Mouse (Mus musculus) adrenal gland, adult (tissue): ENCODE data around the gene Gm20388.

Source experiments
- DNase-seq, 2 experiments: peaks; one replicate each; pipeline ENCODE4 v3.0.0; 2022 to 2023; ENCODE audit warnings: low spot score in 1 of 2; ENCODE audit not compliant: inconsistent age in 2 of 2

Gene Gm20388

DNA sequence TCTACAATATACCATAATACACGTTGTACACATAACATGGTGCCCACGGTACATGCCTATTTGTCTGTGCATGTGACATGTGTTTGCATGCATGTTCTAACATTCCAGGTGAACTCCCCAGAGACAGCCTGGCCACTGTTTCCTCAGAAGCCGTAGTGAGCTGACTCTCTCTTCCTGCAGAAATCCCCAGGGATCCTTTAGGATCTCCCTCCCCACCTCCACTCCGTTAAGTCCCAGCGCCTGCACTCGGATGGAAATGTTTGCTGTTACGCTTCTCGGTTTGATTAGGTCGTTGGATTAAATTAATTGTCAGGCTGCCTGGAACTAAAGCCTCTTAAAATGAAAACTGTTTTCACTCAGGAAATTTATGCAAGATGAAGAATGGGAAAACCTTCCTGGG is 4352.4 kb downstream of the Gm20388 start:
- DNase-seq, result no peak

DNA sequence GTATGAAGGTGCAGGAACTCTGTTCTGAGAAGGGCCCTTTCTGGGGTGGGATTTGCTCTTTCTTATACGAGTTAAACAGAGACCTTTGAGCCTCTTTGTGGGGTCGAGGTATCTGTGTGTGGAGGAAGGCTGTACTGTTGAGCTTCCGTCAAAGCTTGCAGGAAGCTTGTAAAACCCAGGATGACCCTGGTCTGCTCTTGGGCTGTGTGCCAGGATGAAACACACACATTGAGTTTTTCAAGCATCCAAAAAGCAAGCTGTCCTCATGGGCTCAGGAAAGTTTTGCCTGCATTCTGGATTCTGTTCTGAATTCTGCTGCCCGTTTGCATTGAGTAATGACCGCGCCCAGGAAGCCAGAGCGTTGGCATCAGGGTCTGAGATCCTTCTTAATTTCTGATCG is 4353.4 kb downstream of the Gm20388 start:
- DNase-seq, result peak in 1 of 2 experiments; percentile 67

DNA sequence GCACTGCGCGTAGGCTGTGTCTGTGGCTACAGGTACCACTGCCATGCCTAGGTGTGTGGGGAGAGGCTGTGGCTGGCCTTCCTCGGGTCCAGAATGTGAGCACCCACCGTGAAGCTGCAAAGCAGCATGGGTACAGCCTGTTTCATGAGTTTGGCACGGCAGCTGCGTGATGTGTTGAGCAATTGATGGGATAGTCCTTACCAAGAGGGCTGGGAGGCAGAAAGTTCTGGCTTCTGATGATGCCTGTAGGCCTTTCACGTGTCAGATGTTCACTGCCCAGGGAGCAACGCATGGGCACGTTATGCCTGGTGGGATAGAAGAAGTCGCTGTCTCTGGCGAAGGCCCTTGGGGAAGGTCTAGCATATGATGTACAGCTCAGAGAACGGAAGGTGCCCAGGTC is 4354.0 kb downstream of the Gm20388 start:
- DNase-seq, result no peak

DNA sequence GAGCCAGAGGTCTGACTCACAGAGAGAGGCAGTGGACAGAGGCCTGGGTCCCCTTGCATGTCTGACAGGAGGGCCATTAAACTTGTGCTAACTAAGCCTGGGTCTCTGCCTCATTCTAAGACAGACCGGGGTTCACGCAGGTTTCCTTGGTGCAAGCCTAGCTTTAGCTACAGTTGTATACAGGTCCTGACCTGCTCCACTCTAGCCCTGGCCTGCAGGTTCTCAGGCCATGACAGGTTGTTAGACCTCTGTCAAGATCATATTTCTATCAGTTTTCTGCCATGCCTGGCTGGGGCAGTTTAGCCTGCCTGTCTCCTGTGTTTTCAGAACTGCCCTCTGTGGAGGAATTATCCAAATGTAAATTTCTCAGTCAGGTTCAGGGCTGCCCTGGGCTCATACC is 4354.5 kb downstream of the Gm20388 start:
- no peak for DNase-seq

DNA sequence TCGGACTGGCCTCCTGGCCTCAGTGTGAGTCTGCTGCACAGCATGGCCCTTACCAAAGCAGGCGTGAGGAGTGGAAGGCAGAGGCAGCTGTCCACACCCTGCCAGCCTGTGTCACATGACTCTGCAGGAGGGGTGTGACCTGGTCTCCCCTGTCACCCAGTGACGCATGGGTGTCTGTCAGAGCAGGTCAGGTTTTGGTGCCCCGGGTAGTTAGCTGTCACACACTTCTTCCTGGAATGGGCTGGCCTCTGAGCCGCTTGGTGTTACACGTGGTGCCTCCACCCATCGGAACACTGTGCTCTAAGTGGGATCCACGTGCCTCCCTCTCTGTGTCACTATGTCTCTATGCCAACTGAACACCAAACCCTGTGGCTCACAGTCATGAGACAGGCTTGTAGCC is 4355.2 kb downstream of the Gm20388 start:
- DNase-seq, result peak; percentile 45 to 60

DNA sequence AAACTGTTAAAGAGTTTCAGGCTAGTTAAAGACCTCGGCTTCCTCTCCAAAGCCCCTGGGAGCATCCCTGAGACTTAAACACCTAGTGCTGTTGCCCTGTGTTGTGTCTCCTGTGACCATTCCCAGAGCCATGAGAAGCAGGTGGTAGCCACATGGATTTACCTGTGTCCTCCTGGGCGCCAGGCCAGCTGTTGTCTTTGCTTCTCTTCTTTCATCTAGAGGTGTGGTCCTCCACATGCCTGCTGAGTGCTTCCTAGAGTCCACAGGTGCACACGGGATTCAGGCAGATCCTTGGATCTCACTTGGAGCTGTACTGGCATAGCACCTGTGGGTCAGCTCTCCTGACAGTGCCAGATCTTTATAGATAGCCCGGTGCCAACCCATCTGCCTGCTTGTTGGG is 4356.6 kb downstream of the Gm20388 start:
- no peak for DNase-seq

DNA sequence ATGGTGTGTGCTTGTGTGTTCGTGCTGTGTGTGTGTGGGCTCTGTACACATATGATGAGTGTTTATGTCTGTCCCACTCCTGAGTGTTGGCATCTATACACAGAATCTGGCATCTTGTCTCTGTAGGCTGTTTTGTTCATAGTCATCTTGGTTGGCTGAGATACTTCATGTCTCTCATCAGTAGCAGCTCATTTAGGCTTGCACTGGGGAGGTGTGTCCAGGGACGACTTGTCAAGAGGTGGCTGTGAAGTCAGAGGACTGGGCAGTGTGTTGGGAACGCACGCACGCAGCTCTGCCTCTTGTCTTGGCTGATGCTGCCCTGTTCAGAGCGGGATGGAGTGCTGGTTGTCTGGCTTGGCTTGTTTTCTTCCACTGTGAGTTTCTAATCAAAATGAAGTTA is 4359.9 kb downstream of the Gm20388 start:
- DNase-seq, result no peak

DNA sequence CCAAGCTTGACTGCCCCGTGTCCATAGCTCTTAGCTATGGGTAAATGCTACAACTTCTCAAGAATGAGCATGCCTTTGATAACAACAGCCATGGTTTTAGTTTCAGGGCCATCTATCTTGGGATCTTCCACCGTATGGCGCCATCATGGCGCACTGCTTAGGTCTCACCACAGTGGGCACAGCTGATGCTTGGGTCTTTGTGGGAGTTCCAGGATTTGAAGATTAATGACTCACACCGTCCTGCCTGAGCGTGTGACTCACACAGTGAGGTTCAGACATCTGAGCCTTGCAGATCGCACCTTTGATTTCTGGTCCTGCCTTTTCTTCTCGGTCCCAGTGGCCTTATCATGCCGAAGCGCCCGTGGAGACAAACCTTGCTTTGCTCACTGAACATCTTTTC is 4360.3 kb downstream of the Gm20388 start:
- peak in 1 of 2 experiments; percentile 60 for DNase-seq

DNA sequence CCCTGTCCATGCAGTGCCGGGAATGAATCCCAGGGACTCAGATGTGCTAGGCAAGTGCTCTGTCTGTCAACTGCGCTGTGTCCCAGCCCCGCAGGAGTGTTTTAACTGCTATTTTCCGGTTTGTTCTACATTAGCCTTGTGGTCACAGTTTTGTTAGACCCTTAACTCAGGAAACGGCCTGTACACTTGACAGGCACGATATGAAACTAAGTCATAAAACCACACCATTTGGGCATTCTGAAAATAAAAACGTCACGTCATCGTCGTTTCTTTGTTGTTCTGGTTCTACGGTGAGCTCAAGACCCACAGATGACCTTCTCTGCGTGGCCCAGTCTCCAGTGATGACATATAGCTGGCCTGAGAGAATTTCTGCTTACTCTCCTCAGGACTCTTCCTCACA is 4360.9 kb downstream of the Gm20388 start:
- no peak for DNase-seq

DNA sequence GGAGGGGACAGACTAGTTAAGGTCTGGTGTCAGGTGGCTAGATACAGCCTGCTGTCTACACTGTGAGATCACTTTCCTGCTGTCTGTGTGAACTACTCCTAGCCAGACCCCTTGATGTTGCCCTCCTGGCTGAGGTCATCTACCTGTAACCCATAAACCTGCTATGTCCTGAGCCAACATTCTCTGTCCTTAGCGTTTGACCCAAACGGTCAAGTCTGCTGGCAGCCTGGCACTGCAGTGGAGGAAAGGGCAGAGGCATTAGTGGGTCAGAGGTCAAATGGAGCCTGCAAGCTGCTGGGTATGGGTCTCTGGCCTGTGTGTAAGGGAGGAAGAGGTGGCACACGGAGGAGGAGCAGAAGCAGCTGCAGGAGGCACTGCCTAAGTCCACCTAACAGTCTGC is 4362.2 kb downstream of the Gm20388 start:
- DNase-seq, result no peak

DNA sequence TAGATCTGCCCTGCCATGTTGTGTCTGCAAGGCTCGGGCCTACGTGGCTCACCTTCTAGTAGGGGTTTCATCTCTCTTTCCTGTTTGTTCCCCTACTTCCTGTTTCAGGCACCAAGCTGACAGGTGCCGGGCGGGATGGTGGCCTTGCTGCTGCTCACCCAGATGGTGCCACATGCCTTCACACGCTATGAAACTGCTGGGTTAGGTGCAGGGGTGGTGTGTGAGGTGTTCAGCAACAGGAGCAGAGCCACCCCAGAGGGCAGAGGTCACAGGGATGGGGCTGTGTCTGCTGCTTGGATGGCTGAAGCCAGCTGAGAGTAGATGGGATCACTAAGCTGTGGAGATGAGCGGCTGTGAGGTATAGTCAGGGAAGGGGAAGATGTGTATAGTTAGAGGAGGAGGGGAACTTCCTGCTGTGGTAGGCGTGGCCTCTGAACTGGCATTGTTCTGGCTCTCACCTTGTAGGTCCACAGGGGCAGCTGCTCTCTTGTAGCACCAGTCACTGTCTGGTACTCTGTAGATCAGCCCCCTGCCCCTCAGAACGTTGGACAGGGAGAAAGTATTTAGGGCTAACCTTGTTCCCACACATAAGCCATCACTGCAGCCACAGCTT is 4363.1 kb downstream of the Gm20388 start:
- no peak for DNase-seq

DNA sequence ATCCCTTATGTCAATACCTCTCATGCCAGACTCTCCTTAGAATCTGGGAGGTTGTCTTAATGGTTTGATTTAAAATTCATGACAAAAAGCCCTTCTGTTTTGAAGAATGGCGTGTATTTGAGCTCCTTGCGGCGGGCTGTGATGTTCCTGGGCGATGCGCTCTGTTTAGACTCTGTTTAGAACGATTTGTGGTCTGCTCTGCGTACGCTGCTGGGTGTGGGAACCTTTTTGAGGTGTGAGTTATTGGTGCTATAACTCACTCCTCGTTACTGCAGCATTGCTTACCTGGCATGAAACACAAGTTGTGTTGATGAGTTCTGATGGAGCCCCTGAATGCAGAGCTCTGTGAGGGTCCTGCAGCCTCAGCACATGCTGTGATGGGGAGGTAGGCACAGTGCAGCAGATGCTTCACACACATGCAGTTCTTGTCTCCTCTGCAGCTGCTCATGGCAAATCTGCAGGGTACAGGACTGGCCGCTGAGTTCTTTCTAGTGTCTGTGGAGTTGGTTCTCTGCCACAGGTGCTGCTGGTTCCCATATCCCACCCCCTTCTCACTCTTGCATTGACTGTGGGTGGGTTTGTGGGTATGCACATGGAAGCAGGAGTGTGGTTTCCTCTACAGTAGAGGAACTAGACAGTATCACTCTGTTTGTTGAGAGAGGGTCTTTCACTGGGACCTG is 4363.9 kb downstream of the Gm20388 start:
- no peak for DNase-seq

DNA sequence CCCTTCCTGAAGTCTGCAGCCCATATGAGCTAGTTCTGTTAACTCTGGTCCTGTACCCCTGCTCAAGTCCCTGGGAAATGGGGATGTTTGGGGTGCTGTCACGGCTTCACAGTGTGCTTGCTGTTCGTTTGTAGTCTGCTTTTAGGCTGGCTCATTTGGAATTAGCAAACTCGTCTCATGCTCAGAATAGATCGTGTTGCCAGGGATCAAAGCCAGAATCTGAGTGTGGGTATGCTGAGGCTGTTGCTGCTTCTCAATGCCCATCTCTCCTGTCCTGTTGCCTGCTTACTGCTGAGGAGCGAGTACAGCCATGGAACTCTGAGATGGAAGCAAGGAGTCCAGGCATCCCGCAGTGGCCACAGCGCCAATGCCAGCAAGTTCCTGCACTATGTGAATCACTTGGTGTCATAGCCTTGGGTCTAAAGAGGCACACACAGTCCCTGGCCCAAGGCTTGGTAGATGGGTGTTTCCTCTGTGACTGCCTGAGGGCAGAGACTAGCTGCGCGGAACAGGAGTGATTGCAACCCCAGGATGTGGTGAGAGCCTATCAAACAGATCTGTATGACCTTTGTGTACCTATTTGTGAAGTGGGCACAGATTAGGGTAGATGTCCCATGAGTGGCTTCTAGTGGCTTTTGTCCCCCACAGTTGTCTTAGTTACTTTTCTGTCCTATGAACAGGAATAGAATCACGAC is 4364.9 kb downstream of the Gm20388 start:
- peak; percentile 70 to 73 for DNase-seq

DNA sequence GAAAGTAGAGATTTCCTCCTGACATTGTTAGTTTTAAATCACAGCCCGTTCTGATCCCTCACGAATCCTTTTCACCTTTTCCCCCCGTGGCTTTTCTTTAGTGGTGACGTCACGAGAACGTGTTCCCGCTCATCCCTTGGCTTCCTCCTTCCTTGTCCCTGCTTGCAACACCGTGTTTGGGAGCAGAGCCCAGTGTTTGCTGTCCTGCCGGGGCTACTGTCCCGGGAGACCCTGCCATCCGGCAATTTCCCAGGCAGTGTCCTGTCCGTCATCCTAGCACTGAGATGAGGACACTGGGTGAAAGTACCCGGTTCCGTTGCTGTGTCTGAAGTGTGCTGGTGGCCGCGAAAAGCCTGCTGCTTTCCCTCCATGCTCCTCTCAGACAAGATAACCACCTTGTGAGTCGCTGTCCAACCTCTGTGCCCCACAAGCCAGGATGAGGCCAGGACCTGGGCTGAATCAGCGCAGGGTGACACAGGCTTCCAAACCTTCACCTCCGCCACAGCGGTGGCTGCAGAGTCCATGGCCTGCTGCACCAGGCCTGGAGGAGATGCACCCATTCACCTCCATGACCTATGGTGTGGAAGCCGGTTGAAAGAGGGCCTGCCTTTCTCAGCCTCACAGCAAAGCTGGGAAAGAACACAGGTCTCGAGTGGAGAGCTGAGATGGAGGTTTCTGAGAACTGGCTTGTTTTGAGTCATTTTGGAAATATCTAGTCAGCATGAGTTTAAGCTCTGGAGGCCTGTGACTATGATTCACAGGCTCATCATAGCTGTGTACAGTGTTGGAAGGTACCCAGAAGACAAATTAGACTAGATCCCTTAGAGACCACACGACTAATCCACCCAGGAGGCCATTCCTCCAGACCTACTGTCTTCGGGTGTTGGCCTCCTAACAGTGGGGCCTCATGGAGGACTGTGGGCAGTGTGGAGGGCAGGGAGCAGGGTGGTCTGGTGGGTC is 4367.6 kb downstream of the Gm20388 start:
- DNase-seq, result peak; percentile 58 to 86

DNA sequence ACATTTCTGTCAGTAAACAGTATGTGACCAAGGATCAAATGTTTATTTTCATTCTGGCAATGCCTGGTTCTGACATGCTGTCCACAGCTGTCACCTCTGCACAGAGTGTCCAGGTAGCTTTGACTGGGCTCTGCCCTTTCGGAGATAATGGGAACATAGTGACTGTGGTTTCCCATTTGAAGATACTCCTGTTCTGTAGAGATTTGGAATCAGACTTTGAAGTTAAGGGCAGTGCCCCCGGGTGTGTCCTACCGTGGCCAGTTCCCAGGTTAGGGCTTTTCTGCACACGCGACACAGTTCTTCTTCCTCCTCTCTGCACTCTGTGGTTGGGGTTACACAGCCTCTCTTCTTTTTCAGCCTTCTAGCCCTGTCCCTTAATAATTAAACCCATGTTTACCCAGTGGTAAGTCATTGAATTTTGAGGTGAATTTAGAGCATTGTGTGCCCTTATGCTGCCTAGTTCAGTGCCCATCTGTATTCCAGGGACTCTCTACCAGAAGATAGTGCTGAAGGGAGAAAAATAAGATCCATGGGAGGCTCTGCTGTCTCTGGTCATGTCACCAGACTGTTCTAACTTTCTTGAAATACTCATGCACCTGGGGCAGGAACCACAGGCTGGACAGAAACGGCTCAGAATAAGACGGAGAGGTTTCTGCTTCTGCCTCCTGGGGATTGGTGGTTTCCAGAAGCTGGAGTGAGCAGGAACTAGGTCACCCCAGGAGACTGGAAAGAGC is 4368.5 kb downstream of the Gm20388 start:
- DNase-seq, result no peak

DNA sequence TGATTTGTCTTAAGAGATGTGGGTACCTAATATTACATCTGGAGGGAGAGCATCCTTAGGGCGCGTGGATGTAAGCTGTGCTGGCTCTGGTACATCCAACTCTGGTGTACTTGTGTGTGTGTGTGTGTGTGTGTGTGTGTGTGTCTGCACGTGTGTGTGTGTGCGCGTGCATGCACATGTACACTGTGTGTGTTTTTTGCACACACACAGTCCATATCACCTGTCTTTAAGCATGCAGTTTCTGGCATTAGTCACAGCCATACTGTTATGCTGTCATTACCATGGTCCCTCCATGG is 4369.0 kb downstream of the Gm20388 start:
- DNase-seq, result no peak

DNA sequence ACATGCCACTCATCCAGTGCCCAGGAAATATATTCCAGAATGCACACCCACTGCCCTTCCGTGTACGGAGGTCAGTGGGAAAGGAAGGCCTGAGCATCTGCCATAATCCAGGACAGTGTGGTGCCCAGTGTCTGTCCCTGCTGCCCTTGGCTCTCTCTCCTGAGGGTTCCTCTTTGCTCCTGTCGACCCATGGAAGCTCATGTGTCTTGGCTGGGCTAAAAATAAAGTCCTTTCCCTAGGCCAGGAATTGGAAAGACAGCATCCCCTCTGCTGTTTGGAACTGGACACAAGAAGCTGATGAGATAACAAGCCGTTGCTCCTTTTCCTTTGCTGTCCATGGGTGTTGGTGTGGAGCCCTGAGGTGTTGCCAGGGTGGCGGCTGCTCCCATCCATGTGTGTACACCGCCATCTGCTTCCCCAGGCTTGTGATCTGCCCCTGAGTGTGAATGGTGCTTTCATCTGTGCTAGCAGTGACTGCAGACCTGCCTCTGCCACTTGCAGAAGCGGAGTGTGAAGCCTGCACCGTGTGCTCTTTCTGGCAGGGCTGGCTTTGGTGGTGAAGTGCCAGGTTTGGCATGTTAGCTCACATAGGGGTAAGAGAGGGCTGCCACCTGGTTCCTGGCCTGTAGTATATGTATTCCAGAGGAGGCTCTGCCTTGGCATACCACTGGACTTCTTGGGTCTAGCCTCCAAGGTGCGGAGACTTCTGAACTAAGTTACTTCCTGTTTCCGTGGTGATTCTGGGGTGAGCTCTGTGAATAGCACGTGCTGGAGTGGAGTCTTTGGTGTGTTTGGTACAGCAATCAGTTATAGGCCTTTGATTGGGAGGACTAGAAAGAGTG is 4371.3 kb downstream of the Gm20388 start:
- DNase-seq, result no peak

DNA sequence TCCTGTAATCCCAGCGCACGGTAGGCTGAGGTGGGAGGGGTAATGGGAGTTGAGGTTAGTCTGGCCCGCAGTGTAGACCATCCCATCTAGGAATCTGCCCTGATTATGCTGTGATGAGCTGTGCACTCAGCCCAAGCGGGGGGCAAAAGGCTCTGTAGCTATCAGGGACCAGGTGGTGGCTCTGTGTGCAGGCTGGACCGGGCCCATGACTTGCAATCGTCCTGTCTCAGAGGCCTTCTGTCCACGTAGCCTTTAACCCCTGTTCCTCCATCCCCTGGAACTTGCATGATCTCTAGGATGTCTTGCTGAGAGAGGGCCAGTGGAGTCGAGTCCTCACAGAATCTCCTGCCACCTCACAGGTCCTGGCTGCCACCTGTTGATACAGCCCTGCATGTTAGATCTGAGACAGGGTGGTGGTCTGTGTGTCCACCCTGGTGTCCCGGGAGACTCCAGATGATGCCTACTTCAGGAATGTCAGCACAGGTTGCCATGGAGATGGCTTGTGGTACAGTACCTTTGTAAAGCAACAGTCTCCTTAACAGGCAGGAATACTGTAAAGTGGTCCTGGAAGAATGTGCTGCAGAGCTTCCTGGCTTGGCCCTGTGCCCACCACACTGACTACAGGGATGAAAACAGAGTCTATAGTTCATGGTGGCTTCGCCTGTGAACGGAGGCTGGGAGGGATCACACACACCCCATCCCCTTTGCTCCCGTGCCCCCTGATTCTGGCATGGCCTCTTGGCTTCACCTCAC is 4372.4 kb downstream of the Gm20388 start:
- DNase-seq, result no peak

DNA sequence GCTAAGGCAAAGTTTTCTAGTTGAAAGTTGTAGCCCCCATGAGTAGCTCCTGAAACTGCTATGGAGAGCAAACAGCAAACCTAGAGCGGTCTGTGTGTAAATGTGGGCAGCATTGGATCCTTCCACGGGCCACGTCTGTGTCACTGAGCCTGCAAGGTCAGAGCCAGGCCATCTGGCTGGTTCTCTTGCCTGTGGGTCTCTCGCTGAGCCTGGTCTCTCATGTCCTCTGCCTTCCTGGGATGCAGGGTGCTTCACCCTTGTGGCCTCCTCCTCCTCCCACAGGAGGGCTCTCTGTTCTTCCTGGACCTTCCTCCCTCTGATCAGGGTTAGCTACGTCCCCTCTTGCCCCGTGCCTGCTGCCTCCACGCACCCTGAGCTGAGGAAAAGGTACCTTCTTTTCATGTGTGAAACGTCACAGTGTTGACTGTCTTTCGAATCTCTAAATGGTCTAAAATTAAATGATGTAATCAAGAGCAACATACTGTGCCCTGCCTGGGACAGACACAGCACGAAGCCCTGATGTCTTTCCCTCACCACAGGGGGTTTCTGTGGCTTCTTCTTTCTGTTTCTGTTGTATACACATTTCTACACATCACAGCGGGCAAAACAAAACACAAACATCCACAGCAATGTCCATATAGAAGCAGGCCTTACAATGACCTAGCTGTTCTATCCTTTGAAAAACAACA is 4373.1 kb downstream of the Gm20388 start:
- DNase-seq, result no peak
